Mouse (Mus musculus) MN1 (cell line): ENCODE data around the gene Pcgf1.

Experiments used
- DNase-seq: peaks from one replicate; pipeline ENCODE4 v3.0.0-alpha.2; 2016; ENCODE audit warnings: low spot score

Pcgf1 gene

DNA sequence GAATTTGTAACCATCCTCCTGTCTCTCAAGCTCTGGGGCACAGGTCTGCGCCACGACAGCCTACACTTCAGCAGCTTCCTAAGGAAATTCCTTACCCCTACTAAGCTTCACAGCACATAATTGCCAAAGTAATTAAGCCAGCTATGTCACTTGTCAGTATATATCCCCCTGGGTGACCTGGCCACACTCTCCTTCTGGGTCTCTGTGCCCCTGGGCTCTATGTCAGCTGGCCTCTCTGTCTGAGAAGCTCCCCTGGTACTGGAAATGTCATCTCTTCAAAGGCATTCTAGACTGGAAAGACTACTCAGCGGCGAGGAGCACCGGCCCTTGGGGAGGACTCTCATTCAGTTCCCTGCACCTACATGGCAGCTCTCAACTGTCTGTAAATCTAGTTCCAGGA, 45.3 kb downstream of the Pcgf1 start:
- no peak for DNase-seq

- DNase-seq = peak; percentile 96
Measured at GRCm38 (mm10) chr6:83124851-83125312, 47.2 kb downstream of the Pcgf1 start.

DNA sequence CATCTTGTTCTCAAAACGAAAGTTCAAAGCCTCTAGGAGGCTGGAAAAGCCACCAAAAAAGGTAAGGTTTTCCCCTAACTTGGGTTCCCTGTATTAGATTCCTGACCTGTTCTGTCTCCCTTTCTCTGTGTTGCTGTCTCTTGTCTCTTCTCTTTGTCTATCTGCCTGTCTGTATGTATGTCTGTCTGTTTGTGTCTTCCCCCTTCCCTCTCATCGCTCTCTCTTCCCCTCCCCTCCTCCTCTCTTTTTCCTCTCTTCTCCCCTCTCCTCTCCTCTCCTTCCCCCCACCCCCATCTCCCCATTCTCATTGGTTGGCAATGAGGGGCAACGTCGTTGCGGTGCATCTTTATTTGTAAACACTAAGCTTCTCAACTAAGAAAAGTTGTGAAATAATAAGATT, 47.7 kb downstream of the Pcgf1 start, which contains the start of gene Ino80b:
TSS of gene Ino80b (minus strand) at position 101 of the 400 bp plus-strand sequence.
- DNase-seq = no peak

DNA sequence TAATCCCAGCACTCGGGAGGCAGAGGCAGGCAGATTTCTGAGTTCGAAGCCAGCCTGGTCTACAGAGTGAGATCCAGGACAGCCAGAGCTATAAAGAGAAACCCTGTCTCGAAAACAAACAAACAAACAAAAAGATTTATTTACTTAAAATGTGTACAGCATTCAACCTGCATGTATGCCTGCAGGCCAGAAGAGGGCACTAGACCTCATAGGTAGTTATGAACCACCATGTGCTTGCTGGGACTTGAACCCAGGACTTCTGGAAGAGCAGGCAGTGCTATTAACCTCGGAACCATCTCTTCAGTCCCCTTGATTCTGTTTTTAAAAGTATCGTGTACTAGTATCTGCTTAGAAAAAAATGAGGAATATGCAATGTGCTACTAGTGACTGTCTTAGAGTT, 49.8 kb downstream of the Pcgf1 start:
- no peak for DNase-seq
